Mouse (Mus musculus): Measurements from ENCODE around the gene Phkb. TPM values are rescaled to one million over a fixed set of nuclear protein-coding genes. Genes with fewer than 3 reads are reported as not detected.

The Phkb gene
- total RNA-seq, 1 experiment from 2014 or later: 25.3 TPM

- no peak for ATAC-seq (replicated peaks; ENCODE audit: insufficient number of reproducible peaks, low FRiP score, low TSS enrichment, poor library complexity, severe bottlenecking)
Measured at GRCm38 (mm10) chr8:85926107-85926506, 85.3 kb downstream of the Phkb start.

- no peak for ATAC-seq (replicated peaks; ENCODE audit: insufficient number of reproducible peaks, low FRiP score, low TSS enrichment, poor library complexity, severe bottlenecking)
Measured at GRCm38 (mm10) chr8:85936148-85936547, 95.4 kb downstream of the Phkb start.

GRCm38 (mm10) chr8:85937343-85937742 is 96.6 kb downstream of the Phkb start:
- ATAC-seq (replicated peaks; ENCODE audit: insufficient number of reproducible peaks, low FRiP score, low TSS enrichment, poor library complexity, severe bottlenecking): no peak

- no peak for ATAC-seq (replicated peaks; ENCODE audit: insufficient number of reproducible peaks, low FRiP score, low TSS enrichment, poor library complexity, severe bottlenecking)
Measured at GRCm38 (mm10) chr8:85944820-85945219, 104.1 kb downstream of the Phkb start.

GRCm38 (mm10) chr8:85958391-85958790 is 117.6 kb downstream of the Phkb start:
- no peak for ATAC-seq (replicated peaks; ENCODE audit: insufficient number of reproducible peaks, low FRiP score, low TSS enrichment, poor library complexity, severe bottlenecking)

GRCm38 (mm10) chr8:85959880-85960279 is 119.1 kb downstream of the Phkb start:
- ATAC-seq (replicated peaks; ENCODE audit: insufficient number of reproducible peaks, low FRiP score, low TSS enrichment, poor library complexity, severe bottlenecking): no peak

- no peak for ATAC-seq (replicated peaks; ENCODE audit: insufficient number of reproducible peaks, low FRiP score, low TSS enrichment, poor library complexity, severe bottlenecking)
Measured at GRCm38 (mm10) chr8:85977588-85978077, 136.9 kb downstream of the Phkb start.

GRCm38 (mm10) chr8:85992911-85993310 is 152.2 kb downstream of the Phkb start:
- no peak for ATAC-seq (replicated peaks; ENCODE audit: insufficient number of reproducible peaks, low FRiP score, low TSS enrichment, poor library complexity, severe bottlenecking)

- ATAC-seq (replicated peaks; ENCODE audit: insufficient number of reproducible peaks, low FRiP score, low TSS enrichment, poor library complexity, severe bottlenecking): no peak
Measured at GRCm38 (mm10) chr8:85993661-85994060, 152.9 kb downstream of the Phkb start.

- ATAC-seq (replicated peaks; ENCODE audit: insufficient number of reproducible peaks, low FRiP score, low TSS enrichment, poor library complexity, severe bottlenecking): no peak
Measured at GRCm38 (mm10) chr8:85995971-85996370, 155.2 kb downstream of the Phkb start.

- no peak for ATAC-seq (replicated peaks; ENCODE audit: insufficient number of reproducible peaks, low FRiP score, low TSS enrichment, poor library complexity, severe bottlenecking)
Measured at GRCm38 (mm10) chr8:86006485-86006884, 165.7 kb downstream of the Phkb start.

- ATAC-seq (replicated peaks; ENCODE audit: insufficient number of reproducible peaks, low FRiP score, low TSS enrichment, poor library complexity, severe bottlenecking): no peak
Measured at GRCm38 (mm10) chr8:86016806-86017205, 176.0 kb downstream of the Phkb start.

GRCm38 (mm10) chr8:86028646-86029312 is 188.0 kb downstream of the Phkb start:
- ATAC-seq (replicated peaks; ENCODE audit: insufficient number of reproducible peaks, low FRiP score, low TSS enrichment, poor library complexity, severe bottlenecking): no peak

- no peak for ATAC-seq (replicated peaks; ENCODE audit: insufficient number of reproducible peaks, low FRiP score, low TSS enrichment, poor library complexity, severe bottlenecking)
Measured at GRCm38 (mm10) chr8:86029451-86029850, 188.7 kb downstream of the Phkb start.

GRCm38 (mm10) chr8:86034662-86035365 is 194.1 kb downstream of the Phkb start:
- no peak for ATAC-seq (replicated peaks; ENCODE audit: insufficient number of reproducible peaks, low FRiP score, low TSS enrichment, poor library complexity, severe bottlenecking)

- ATAC-seq (replicated peaks; ENCODE audit: insufficient number of reproducible peaks, low FRiP score, low TSS enrichment, poor library complexity, severe bottlenecking): no peak
Measured at GRCm38 (mm10) chr8:86035371-86035770, 194.6 kb downstream of the Phkb start.

GRCm38 (mm10) chr8:86038462-86038861 is 197.7 kb downstream of the Phkb start:
- no peak for ATAC-seq (replicated peaks; ENCODE audit: insufficient number of reproducible peaks, low FRiP score, low TSS enrichment, poor library complexity, severe bottlenecking)

GRCm38 (mm10) chr8:86042049-86042448 is 201.3 kb downstream of the Phkb start:
- ATAC-seq (replicated peaks; ENCODE audit: insufficient number of reproducible peaks, low FRiP score, low TSS enrichment, poor library complexity, severe bottlenecking): no peak

GRCm38 (mm10) chr8:86050882-86051281 is 210.1 kb downstream of the Phkb start:
- no peak for ATAC-seq (replicated peaks; ENCODE audit: insufficient number of reproducible peaks, low FRiP score, low TSS enrichment, poor library complexity, severe bottlenecking)

GRCm38 (mm10) chr8:86052003-86052402 is 211.2 kb downstream of the Phkb start:
- no peak for ATAC-seq (replicated peaks; ENCODE audit: insufficient number of reproducible peaks, low FRiP score, low TSS enrichment, poor library complexity, severe bottlenecking)

Measured in monocyte, adult 5-6 weeks (primary cell).